Mouse (Mus musculus) yolk sac, embryonic 10.5 days (tissue): Measurements from ENCODE around the gene Xpo5.

Experiments used
- DNase-seq: peaks from one replicate; pipeline ENCODE4 v3.0.0-alpha.2; 2017; ENCODE audit warnings: low spot score

Gene Xpo5

GRCm38 (mm10) chr17:46285407-46285806 lies 82.8 kb downstream of the Xpo5 start:
- DNase-seq: no peak

- peak; percentile 19 for DNase-seq
Measured at GRCm38 (mm10) chr17:46287678-46288095, 85.1 kb downstream of the Xpo5 start.
